Mouse (Mus musculus) liver, embryonic 14.5 days (tissue): ENCODE measurements around the gene Ptprn2.

Experiments
- CTCF ChIP-seq: IDR thresholded peaks from 2 replicates; pipeline ENCODE4 v1.5.1; 2016; ENCODE audit warnings: antibody characterized with exemption, low read depth, control low read depth
- EP300 ChIP-seq: IDR thresholded peaks from 2 replicates; pipeline ENCODE4 v1.6.1; 2016; ENCODE audit warnings: antibody characterized with exemption, low read depth

DNA sequence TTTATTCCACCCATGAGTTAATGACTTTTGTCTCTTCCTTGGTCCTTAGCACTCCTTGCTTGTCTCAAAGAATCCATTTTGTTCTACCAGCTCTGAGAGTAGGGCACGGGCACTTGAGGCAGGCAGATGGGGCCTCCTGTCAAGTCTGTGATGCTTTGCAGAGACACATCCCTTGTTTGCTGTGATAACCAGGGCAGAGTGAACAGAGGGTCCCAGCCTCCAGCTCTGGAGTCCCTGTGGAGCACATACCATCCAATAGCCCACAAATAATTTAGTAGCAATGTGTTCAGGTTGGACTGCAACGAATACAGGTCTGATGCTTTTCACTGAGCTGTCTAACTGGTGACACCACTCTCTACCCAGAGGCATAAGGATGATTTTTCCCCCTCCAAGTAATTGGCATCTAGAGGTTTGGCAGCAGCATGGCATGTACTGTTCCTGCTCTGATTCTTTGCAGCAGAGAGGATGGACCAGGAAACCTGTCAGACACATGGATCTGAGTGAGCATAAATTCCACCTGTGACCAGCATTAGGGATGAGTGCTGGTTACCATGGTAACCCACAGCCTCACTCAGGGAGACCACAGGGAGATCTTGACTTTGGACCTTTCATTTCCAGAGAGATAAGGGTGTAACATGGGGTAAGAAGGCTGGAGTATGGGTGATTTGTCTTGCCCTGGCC is 319.7 kb downstream of the Ptprn2 start:
- TF ChIP-seq CTCF (no peak), EP300 (no peak)
